Mouse (Mus musculus) cortical plate, adult 2 months (tissue): Measurements from ENCODE around the gene Olfr1122. TPM values are rescaled to one million over a fixed set of nuclear protein-coding genes. Genes with fewer than 3 reads are reported as not detected.
A peak's percentile ranks its signal among the peaks of the same experiment; 100 is the strongest.
"Not testable (repeated sequence)": the region's sequence is repeated elsewhere in the genome, so short reads cannot be mapped to it uniquely, and the experiment has no call there.

Source experiments
- H3K27ac ChIP-seq: fragments of 200-500 bp; 2 replicates; pipeline ENCODE4 v1.5.1; 2012; ENCODE audit warnings: low read length, control low read depth, inconsistent platforms; ENCODE audit not compliant: insufficient read depth
- H3K4me1 ChIP-seq: fragments of 200-500 bp; 2 replicates; pipeline ENCODE4 v1.6.1; 2011; ENCODE audit warnings: low read length; ENCODE audit not compliant: control insufficient read depth, insufficient read depth
- H3K4me3 ChIP-seq: fragments of 200-500 bp; 2 replicates; pipeline ENCODE4 v1.5.1; 2011; ENCODE audit warnings: mild to moderate bottlenecking, low read length, control low read depth; ENCODE audit not compliant: insufficient read depth
- CTCF ChIP-seq: fragments of 200-500 bp; IDR thresholded peaks from 2 replicates; pipeline ENCODE4 v1.5.1; 2011; ENCODE audit warnings: mild to moderate bottlenecking, control low read depth, low read length; ENCODE audit not compliant: insufficient read depth; ENCODE audit errors: extremely low read depth
- POLR2A ChIP-seq: fragments of 200-500 bp; IDR thresholded peaks from 2 replicates; pipeline ENCODE4 v1.6.1; 2011; ENCODE audit warnings: mild to moderate bottlenecking, low read length, control low read depth; ENCODE audit not compliant: insufficient read depth; ENCODE audit errors: extremely low read depth
- polyA plus RNA-seq: library from polyadenylated mRNA; depleted of rRNA; stranded (reverse); fragments of >200 nt; gene quantifications from 2 replicates; pipeline ENCODE4 v1.2.3, GENCODE M21; 2012; rRNA removed

Olfr1122 gene
- polyA plus RNA-seq: not detected in 2 replicates

- no peaks in the 10 kb centered on the region for H3K4me1 ChIP-seq
- no peak within 1 kb of the TSS for H3K27ac ChIP-seq
- no peak for TF ChIP-seq POLR2A
- TF ChIP-seq CTCF: no peak
- H3K4me3 ChIP-seq: no peak within 1 kb of the TSS
Observed at GRCm38 (mm10) chr2:87385549-87385948, at the start of gene Olfr1122. Olfr1122 (plus strand) TSS chr2:87385849.

DNA sequence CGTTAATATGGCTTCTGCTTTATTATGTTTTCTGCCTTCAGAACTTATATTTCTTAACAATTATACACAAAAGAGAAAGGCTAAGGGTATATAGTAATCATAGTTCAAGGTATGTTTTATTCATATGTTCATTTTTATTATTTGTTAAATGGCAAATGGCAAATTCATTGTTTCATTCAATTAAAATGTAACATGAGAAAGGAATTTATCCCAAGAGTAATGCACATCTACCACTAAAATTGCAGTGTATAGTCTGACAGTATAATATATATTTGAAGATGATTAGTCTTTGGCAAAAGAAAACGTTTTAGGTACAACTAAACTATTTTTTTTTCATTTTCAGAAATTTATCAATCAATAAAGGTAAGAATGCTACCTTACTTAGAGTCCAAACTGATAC, 31.1 kb upstream of the Olfr1122 start, which contains the start of gene Olfr1120:
TSS of gene Olfr1120 (plus strand) at position 301 of the 400 bp plus-strand sequence.
- H3K4me1 ChIP-seq: no peaks in the 10 kb centered on the region
- no peak within 1 kb of the TSS for H3K27ac ChIP-seq
- TF ChIP-seq CTCF (no peak), POLR2A (no peak)
- H3K4me3 ChIP-seq: no peak within 1 kb of the TSS

- not testable (repeated sequence) for H3K27ac ChIP-seq, H3K4me3 ChIP-seq, H3K4me1 ChIP-seq
Observed at GRCm38 (mm10) chr2:87360121-87360520, 25.5 kb upstream of the Olfr1122 start.

DNA sequence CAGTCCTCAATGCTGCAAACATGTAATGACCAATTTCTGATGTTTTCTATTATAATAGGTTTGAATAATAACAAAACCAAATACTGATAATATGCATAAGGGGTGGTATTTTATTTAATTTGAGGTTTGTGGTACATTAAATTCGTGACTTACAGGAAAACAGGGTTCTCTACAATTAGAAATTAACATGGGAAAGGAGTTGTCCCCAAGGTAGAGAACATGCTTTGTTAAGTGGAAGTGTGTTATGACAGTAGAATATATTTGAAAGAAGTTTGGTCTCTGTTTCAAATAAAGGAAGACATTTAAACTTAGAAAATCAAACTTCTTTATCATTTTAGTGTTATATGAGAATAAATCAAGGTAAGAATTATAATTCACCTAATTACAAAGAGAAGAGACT, 16.1 kb upstream of the Olfr1122 start, which contains the start of gene Olfr1121:
TSS of gene Olfr1121 (plus strand) at position 301 of the 400 bp plus-strand sequence.
- Histone ChIP-seq H3K27ac (no peak within 1 kb of the TSS), H3K4me1 (no peaks in the 10 kb centered on the region), H3K4me3 (no peak within 1 kb of the TSS)
- TF ChIP-seq CTCF: no peak
- no peak for TF ChIP-seq POLR2A

- no peaks in the 10 kb centered on the region for H3K4me1 ChIP-seq
- no peak overlapping the region for H3K27ac ChIP-seq
- no peak overlapping the region for H3K4me3 ChIP-seq
- no peak for TF ChIP-seq POLR2A
- TF ChIP-seq CTCF: no peak
Observed at GRCm38 (mm10) chr2:87371726-87372125, 13.9 kb upstream of the Olfr1122 start.

- Histone ChIP-seq H3K4me1 (no peaks in the 10 kb centered on the region), H3K4me3 (no peak overlapping the region), H3K27ac (no peak overlapping the region)
- TF ChIP-seq CTCF (no peak), POLR2A (no peak)
Observed at GRCm38 (mm10) chr2:87383935-87384334, 1.7 kb upstream of the Olfr1122 start.

GRCm38 (mm10) chr2:87393605-87394004, 8.0 kb downstream of the Olfr1122 start:
- not testable (repeated sequence) for H3K4me1 ChIP-seq, H3K4me3 ChIP-seq, H3K27ac ChIP-seq

GRCm38 (mm10) chr2:87394686-87395085, 9.0 kb downstream of the Olfr1122 start:
- TF ChIP-seq CTCF: 0 out of 2 replicates have a peak, but pooled peaks have one; percentile 7
- H3K4me1 ChIP-seq, H3K4me3 ChIP-seq, H3K27ac ChIP-seq: not testable (repeated sequence)

DNA sequence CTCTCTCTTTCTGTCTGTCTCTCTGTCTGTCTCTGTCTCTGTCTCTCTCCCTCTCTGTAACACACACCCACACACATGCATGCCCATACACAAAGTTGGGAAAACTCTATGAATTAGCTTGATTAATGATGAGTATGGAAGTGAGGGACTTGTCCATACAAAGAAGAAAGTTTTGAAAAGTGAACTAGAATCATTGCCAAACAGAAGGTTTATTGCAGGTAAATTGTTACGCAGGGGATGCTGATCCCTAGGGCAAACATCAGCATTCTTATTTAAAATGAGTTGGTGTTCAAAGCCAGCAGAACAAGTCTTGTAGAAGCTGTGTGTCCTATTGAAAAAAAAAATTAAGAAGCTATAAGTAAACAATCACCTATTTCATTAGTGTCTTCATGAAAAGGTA, 30.7 kb downstream of the Olfr1122 start, which contains the start of gene Olfr1123:
TSS of gene Olfr1123 (plus strand) at position 301 of the 400 bp plus-strand sequence.
- H3K27ac ChIP-seq: no peak within 1 kb of the TSS
- no peak within 1 kb of the TSS for H3K4me3 ChIP-seq
- H3K4me1 ChIP-seq: no peaks in the 10 kb centered on the region
- TF ChIP-seq CTCF (no peak), POLR2A (no peak)

- TF ChIP-seq CTCF (no peak), POLR2A (no peak)
- Histone ChIP-seq H3K4me3 (no peak within 1 kb of the TSS), H3K27ac (no peak within 1 kb of the TSS), H3K4me1 (no peaks in the 10 kb centered on the region)
Observed at GRCm38 (mm10) chr2:87429975-87430374, 44.3 kb downstream of the Olfr1122 start, which contains the start of gene Olfr1124. Olfr1124 (plus strand) TSS chr2:87430275.

- Histone ChIP-seq H3K27ac (no peak overlapping the region), H3K4me1 (no peaks in the 10 kb centered on the region), H3K4me3 (no peak overlapping the region)
- TF ChIP-seq CTCF: no peak
- TF ChIP-seq POLR2A: no peak
Observed at GRCm38 (mm10) chr2:87437731-87438130, 52.1 kb downstream of the Olfr1122 start.

Other genes starting within 250 kb of the Olfr1122 start
- gene Olfr1110, start 245.5 kb upstream of the Olfr1122 start, polyA plus RNA-seq: not detected in 2 replicates
- not detected in 2 replicates for gene Olfr1111, start 233.2 kb upstream of the Olfr1122 start, polyA plus RNA-seq
- gene Olfr1112, start 198.1 kb upstream of the Olfr1122 start, polyA plus RNA-seq: not detected in 2 replicates
- not detected in 2 replicates for gene Olfr1113, start 176.9 kb upstream of the Olfr1122 start, polyA plus RNA-seq
- not detected in 2 replicates for gene Olfr1115, start 137.8 kb upstream of the Olfr1122 start, polyA plus RNA-seq
- not detected in 2 replicates for gene Olfr1116, start 118.3 kb upstream of the Olfr1122 start, polyA plus RNA-seq
- not detected in 2 replicates for gene Olfr1118, start 78.3 kb upstream of the Olfr1122 start, polyA plus RNA-seq
- not detected in 2 replicates for gene Olfr1120, start 31.0 kb upstream of the Olfr1122 start, polyA plus RNA-seq
- not detected in 2 replicates for gene Olfr1121, start 16.0 kb upstream of the Olfr1122 start, polyA plus RNA-seq
- not detected in 2 replicates for gene Olfr1123, start 30.8 kb downstream of the Olfr1122 start, polyA plus RNA-seq
- gene Olfr1124, start 44.4 kb downstream of the Olfr1122 start, polyA plus RNA-seq: not detected in 2 replicates
- not detected in 2 replicates for gene Olfr1126, start 68.1 kb downstream of the Olfr1122 start, polyA plus RNA-seq
- not detected in 2 replicates for gene Pramel7, start 111.2 kb downstream of the Olfr1122 start, polyA plus RNA-seq
- not detected in 2 replicates for gene Pramel6, start 120.7 kb downstream of the Olfr1122 start, polyA plus RNA-seq
- gene Olfr153, start 145.9 kb downstream of the Olfr1122 start, polyA plus RNA-seq: not detected in 2 replicates
- not detected in 2 replicates for gene Olfr1128, start 159.7 kb downstream of the Olfr1122 start, polyA plus RNA-seq
- gene Olfr1129, start 188.1 kb downstream of the Olfr1122 start, polyA plus RNA-seq: not detected in 2 replicates
- gene Olfr1130, start 220.4 kb downstream of the Olfr1122 start, polyA plus RNA-seq: not detected in 2 replicates
- gene Olfr1131, start 241.3 kb downstream of the Olfr1122 start, polyA plus RNA-seq: not detected in 2 replicates